Mouse (Mus musculus): Measurements from ENCODE around the gene Rbms3. TPM values are rescaled to one million over a fixed set of nuclear protein-coding genes. Genes with fewer than 3 reads are reported as not detected.

The Rbms3 gene
- polyA plus RNA-seq, 1 experiment, result 16.5 TPM

DNA sequence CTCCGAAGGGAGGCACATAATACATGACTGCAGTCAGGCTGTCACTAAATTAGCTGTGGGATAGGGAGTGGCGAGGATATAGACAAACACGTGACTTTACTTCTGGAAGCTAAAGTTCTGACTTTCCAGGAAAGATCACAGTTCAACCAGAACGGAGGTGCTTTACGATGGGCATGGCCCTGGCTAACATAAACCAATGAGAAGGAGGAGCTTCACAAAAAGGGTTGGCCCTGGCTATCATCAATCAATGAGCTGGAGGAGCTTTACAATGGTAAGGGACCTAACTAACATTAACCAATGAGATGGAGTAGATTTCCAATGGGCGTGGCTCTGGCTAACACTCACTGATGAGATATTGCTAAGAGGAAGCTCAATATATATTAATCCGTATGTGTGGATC, 457.2 kb downstream of the Rbms3 start:
- no peak for DNase-seq
- Histone ChIP-seq H3K36me3 (ENCODE audit: control insufficient read depth, insufficient read depth, low read length) (no peaks in the 10 kb centered on the region), H3K4me3 (ENCODE audit: insufficient read depth, low read depth, low read length) (no peak overlapping the region), H3K27me3 (replicated peaks; ENCODE audit: control insufficient read depth, insufficient read depth, low read length) (no peaks in the 10 kb centered on the region; the same call in 1 of the 2 replicates), H3K27ac (ENCODE audit: insufficient read depth, low read depth, low read length) (no peak overlapping the region), H3K4me1 (ENCODE audit: control insufficient read depth, insufficient read depth, low read length) (no peaks in the 10 kb centered on the region)
- TF ChIP-seq POLR2A (IDR thresholded peaks at IDR 0.05; ENCODE audit: low read depth, low read length), result no peak
- TF ChIP-seq CTCF (conservative IDR thresholded peaks at IDR 0.05; ENCODE audit: insufficient read depth, insufficient read length, low read depth, low read length), result no peak
- 67% methylated on average over 7 of the region's 7 CpGs for WGBS

DNA sequence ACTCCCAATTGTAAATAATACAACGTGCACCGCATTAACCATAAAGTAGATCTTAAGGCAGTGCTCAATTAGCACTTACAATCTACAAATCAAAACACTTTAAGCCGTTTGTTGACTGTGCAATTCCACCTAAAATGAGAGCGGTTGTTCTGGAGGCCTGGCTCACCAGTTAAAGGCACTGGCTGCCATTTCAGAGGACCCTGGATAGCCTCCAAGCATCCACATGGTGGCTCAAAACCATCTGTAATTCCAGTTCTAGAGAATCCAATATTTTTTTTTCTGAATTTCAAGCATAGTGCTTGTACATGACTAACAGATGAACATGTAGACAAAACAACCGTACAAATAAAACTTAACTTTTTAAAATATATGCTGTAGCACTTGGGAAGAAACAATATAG, 460.5 kb downstream of the Rbms3 start:
- TF ChIP-seq POLR2A (IDR thresholded peaks at IDR 0.05; ENCODE audit: low read depth, low read length), result no peak
- no peak for TF ChIP-seq CTCF (conservative IDR thresholded peaks at IDR 0.05; ENCODE audit: insufficient read depth, insufficient read length, low read depth, low read length)
- Histone ChIP-seq H3K36me3 (ENCODE audit: control insufficient read depth, insufficient read depth, low read length) (no peaks in the 10 kb centered on the region), H3K27me3 (replicated peaks; ENCODE audit: control insufficient read depth, insufficient read depth, low read length) (no peaks in the 10 kb centered on the region; the same call in 1 of the 2 replicates), H3K27ac (ENCODE audit: insufficient read depth, low read depth, low read length) (no peak overlapping the region), H3K4me3 (ENCODE audit: insufficient read depth, low read depth, low read length) (no peak overlapping the region), H3K4me1 (ENCODE audit: control insufficient read depth, insufficient read depth, low read length) (no peaks in the 10 kb centered on the region)
- DNase-seq, result no peak
- WGBS, result 94% methylated on average over 5 of the region's 5 CpGs

DNA sequence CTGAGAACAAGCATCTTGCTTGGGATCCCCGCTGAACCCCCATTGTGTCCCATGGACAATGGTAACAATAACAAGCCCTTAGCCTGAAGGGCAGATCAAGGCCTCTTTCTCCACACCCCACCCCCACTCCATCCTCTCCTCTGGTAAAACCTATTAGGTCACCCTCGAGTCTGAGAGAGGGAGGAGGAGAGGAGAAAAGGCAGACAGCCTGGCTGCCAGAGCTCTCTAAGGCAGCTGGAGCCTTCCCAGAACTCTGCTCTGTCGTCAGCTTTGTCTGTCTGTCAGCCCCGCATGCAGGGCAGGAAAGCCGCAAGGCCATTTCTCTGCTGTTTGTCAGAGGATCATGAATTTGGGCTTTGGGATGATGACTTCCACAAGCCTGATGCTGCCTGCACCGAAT, 466.6 kb downstream of the Rbms3 start:
- TF ChIP-seq POLR2A (IDR thresholded peaks at IDR 0.05; ENCODE audit: low read depth, low read length) (no peak), CTCF (conservative IDR thresholded peaks at IDR 0.05; ENCODE audit: insufficient read depth, insufficient read length, low read depth, low read length) (no peak)
- no peaks in the 10 kb centered on the region; the same call in 1 of the 2 replicates for H3K27me3 ChIP-seq (replicated peaks; ENCODE audit: control insufficient read depth, insufficient read depth, low read length)
- 61% methylated on average over 6 of the region's 6 CpGs for WGBS
- no peak overlapping the region for H3K4me3 ChIP-seq (ENCODE audit: insufficient read depth, low read depth, low read length)
- no peak for DNase-seq
- H3K27ac ChIP-seq (ENCODE audit: insufficient read depth, low read depth, low read length), result no peak overlapping the region
- no peaks in the 10 kb centered on the region for H3K4me1 ChIP-seq (ENCODE audit: control insufficient read depth, insufficient read depth, low read length)
- H3K36me3 ChIP-seq (ENCODE audit: control insufficient read depth, insufficient read depth, low read length), result no peaks in the 10 kb centered on the region

- no peak overlapping the region for H3K4me3 ChIP-seq (ENCODE audit: insufficient read depth, low read depth, low read length)
- no peak overlapping the region for H3K27ac ChIP-seq (ENCODE audit: insufficient read depth, low read depth, low read length)
- WGBS, result 50% methylated on average over 6 of the region's 6 CpGs
- no peaks in the 10 kb centered on the region for H3K4me1 ChIP-seq (ENCODE audit: control insufficient read depth, insufficient read depth, low read length)
- DNase-seq, result no peak
- H3K36me3 ChIP-seq (ENCODE audit: control insufficient read depth, insufficient read depth, low read length), result no peaks in the 10 kb centered on the region
- TF ChIP-seq POLR2A (IDR thresholded peaks at IDR 0.05; ENCODE audit: low read depth, low read length), result no peak
- no peak for TF ChIP-seq CTCF (conservative IDR thresholded peaks at IDR 0.05; ENCODE audit: insufficient read depth, insufficient read length, low read depth, low read length)
- H3K27me3 ChIP-seq (replicated peaks; ENCODE audit: control insufficient read depth, insufficient read depth, low read length), result no peaks in the 10 kb centered on the region
Measured at GRCm38 (mm10) chr9:117161150-117161549, 468.6 kb downstream of the Rbms3 start.

DNA sequence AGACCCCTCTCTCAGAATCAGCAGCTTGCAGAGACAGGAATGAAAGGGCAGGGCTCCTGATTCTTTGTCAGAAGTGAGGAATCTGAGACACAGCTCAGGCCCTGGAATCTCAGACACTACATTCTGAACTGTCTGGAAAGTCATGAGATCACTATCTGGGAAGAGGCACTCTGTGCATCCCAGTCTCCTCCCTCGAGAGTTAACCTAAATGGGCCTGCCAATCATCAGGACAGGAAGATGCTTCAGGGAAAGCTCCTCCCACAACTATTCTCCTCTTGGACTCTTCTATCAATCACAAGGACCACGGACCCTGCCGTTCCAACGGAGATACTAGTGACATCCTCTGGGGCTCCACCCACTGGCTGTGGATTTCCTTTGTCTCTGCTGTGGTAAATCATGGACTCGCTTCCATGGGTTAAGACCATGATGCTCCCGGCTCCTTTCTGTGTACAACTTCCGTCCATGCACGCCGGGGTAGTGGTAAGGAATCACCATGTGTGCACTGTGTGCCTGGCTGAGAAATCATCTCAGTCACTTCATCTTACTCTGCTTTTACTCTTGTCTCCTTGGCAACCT, 473.3 kb downstream of the Rbms3 start:
- Histone ChIP-seq H3K27ac (ENCODE audit: insufficient read depth, low read depth, low read length) (no peak overlapping the region), H3K36me3 (ENCODE audit: control insufficient read depth, insufficient read depth, low read length) (no peaks in the 10 kb centered on the region), H3K4me3 (ENCODE audit: insufficient read depth, low read depth, low read length) (no peak overlapping the region), H3K4me1 (ENCODE audit: control insufficient read depth, insufficient read depth, low read length) (0 out of 2 replicates have a peak, but pooled peaks cover 4% of the 10 kb centered on the region), H3K27me3 (replicated peaks; ENCODE audit: control insufficient read depth, insufficient read depth, low read length) (no peaks in the 10 kb centered on the region)
- TF ChIP-seq POLR2A (IDR thresholded peaks at IDR 0.05; ENCODE audit: low read depth, low read length) (no peak), CTCF (conservative IDR thresholded peaks at IDR 0.05; ENCODE audit: insufficient read depth, insufficient read length, low read depth, low read length) (no peak)
- WGBS, result 56% methylated on average over 9 of the region's 9 CpGs
- no peak for DNase-seq

DNA sequence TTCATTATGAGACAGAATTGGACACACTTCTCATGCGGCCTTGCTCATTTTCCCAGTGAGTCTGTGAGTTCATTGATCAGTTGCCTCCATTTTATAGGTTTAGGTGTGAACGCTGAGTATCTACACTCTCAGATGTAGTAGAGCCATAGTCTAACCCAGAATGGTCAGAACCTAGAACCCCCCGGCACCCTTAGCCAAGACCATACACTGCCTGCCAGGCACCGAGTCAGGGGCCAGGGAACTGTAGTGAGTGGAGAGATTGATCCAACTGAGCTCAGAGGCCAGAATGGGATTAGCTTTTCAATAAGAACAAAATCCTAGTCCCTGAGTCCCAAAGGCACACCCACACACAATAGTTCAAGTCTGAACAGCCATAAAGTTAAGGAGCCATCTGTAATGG, 475.1 kb downstream of the Rbms3 start:
- WGBS, result 94% methylated on average over 4 of the region's 4 CpGs
- no peak for TF ChIP-seq CTCF (conservative IDR thresholded peaks at IDR 0.05; ENCODE audit: insufficient read depth, insufficient read length, low read depth, low read length)
- no peak for TF ChIP-seq POLR2A (IDR thresholded peaks at IDR 0.05; ENCODE audit: low read depth, low read length)
- Histone ChIP-seq H3K4me1 (ENCODE audit: control insufficient read depth, insufficient read depth, low read length) (0 out of 2 replicates have a peak, but pooled peaks cover 4% of the 10 kb centered on the region), H3K36me3 (ENCODE audit: control insufficient read depth, insufficient read depth, low read length) (no peaks in the 10 kb centered on the region), H3K27me3 (replicated peaks; ENCODE audit: control insufficient read depth, insufficient read depth, low read length) (no peaks in the 10 kb centered on the region), H3K4me3 (ENCODE audit: insufficient read depth, low read depth, low read length) (no peak overlapping the region), H3K27ac (ENCODE audit: insufficient read depth, low read depth, low read length) (no peak overlapping the region)
- DNase-seq, result no peak

DNA sequence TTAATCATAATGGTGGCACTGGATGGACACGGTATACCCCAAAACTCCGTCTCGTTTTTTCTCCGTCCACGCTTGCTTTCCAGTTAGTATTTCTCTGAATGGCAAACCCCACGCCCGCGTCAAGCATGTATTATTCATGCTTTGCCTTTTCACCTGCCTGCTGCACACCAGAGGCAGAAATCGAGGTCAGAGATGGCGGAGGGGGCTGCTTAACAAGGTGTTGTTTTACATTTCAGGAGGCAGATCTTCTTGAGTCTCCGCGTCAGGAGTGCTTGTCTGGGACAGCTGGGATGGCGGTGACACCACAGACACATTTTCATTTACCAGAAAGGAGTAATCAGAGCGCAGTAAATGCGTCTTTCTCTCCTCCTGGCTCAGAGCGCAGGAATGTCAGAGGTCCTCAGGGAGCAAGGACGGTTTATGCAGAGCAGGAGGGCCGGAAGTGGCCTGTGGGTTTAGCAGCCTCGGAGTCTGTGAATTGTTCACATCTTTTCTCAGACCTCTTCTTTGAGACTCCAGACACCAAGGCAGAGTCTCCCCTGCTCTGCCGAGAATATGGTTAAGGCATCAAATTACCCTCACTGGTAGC, 475.9 kb downstream of the Rbms3 start:
- DNase-seq, result peak; percentile 36
- no peaks in the 10 kb centered on the region for H3K36me3 ChIP-seq (ENCODE audit: control insufficient read depth, insufficient read depth, low read length)
- no peaks in the 10 kb centered on the region for H3K27me3 ChIP-seq (replicated peaks; ENCODE audit: control insufficient read depth, insufficient read depth, low read length)
- peak overlapping the region; percentile 6; the same call in 1 of the 2 replicates for H3K4me3 ChIP-seq (ENCODE audit: insufficient read depth, low read depth, low read length)
- 36% methylated on average over 20 of the region's 20 CpGs for WGBS
- TF ChIP-seq POLR2A (IDR thresholded peaks at IDR 0.05; ENCODE audit: low read depth, low read length) (no peak), CTCF (conservative IDR thresholded peaks at IDR 0.05; ENCODE audit: insufficient read depth, insufficient read length, low read depth, low read length) (no peak)
- H3K4me1 ChIP-seq (ENCODE audit: control insufficient read depth, insufficient read depth, low read length), result 0 out of 2 replicates have a peak, but pooled peaks cover 4% of the 10 kb centered on the region
- H3K27ac ChIP-seq (ENCODE audit: insufficient read depth, low read depth, low read length), result peak overlapping the region; percentile 30; the same call in 1 of the 2 replicates
